Mouse (Mus musculus) CH12.LX (cell line): ENCODE data around the gene Bend6. TPM values are rescaled to one million over a fixed set of nuclear protein-coding genes. Genes with fewer than 3 reads are reported as not detected.

Experiments used
- DNase-seq: peaks from one replicate; pipeline ENCODE4 v3.0.0-alpha.2; 2013; ENCODE audit errors: extremely low read depth
- H3K27ac ChIP-seq: 2 replicates; pipeline ENCODE4 v1.5.1; 2012; ENCODE audit warnings: low read depth, mild to moderate bottlenecking, control low read depth, moderate library complexity; ENCODE audit not compliant: insufficient read depth
- H3K27me3 ChIP-seq: replicated peaks from 2 replicates; pipeline ENCODE3; 2012; ENCODE audit warnings: inconsistent platforms
- H3K36me3 ChIP-seq, 2 experiments: replicated peaks in 1 of 2; 2 replicates each; pipeline versions ENCODE3 to v1.6.1; 2012; ENCODE audit warnings: inconsistent platforms in 1 of 2, low read length in 1 of 2, mild to moderate bottlenecking in 1 of 2, mixed read lengths in 1 of 2, moderate library complexity in 1 of 2; ENCODE audit not compliant: control insufficient read depth in 1 of 2, insufficient read depth in 1 of 2
- H3K4me1 ChIP-seq, 2 experiments: 2 replicates each; pipeline ENCODE4 v1.6.1; 2012; ENCODE audit warnings: inconsistent platforms in 1 of 2, moderate library complexity in 1 of 2; ENCODE audit not compliant: insufficient read depth in 2 of 2, control insufficient read depth in 1 of 2
- H3K4me2 ChIP-seq: 2 replicates; pipeline ENCODE4 v1.6.1; 2012; ENCODE audit warnings: low read depth, mild to moderate bottlenecking, control low read depth; ENCODE audit not compliant: poor library complexity, insufficient read depth, severe bottlenecking
- H3K4me3 ChIP-seq, 3 experiments: fragments of 150-350 bp in 1 of 3; sonication (generic) in 1 of 3; replicated peaks in 1 of 3; 2 replicates each; pipeline versions ENCODE3 to v1.5.1; 2011 to 2012; ENCODE audit warnings: low read depth in 2 of 3, low read length in 2 of 3, mild to moderate bottlenecking in 2 of 3, moderate library complexity in 2 of 3, control low read depth in 1 of 3, improper control_type of control experiment in 1 of 3, inconsistent platforms in 1 of 3, mixed read lengths in 1 of 3; ENCODE audit not compliant: poor library complexity in 1 of 3
- H3K79me2 ChIP-seq: replicated peaks from 2 replicates; pipeline ENCODE4 v1.6.1; 2012; ENCODE audit warnings: mild to moderate bottlenecking, moderate library complexity; ENCODE audit not compliant: control insufficient read depth, poor library complexity, insufficient read depth, severe bottlenecking; ENCODE audit errors: extremely low read depth
- H3K9ac ChIP-seq: 2 replicates; pipeline ENCODE4 v1.6.1; 2012; ENCODE audit warnings: low read depth, mild to moderate bottlenecking, control low read depth, moderate library complexity; ENCODE audit not compliant: insufficient read depth
- H3K9me3 ChIP-seq: replicated peaks from 2 replicates; pipeline ENCODE3; 2012; ENCODE audit warnings: low read length, inconsistent platforms, mixed read lengths
- BHLHE40 ChIP-seq: IDR thresholded peaks from 2 replicates; pipeline ENCODE4 v1.6.1; 2011; ENCODE audit warnings: mild to moderate bottlenecking, low read depth, low read length, improper control_type of control experiment
- CHD1 ChIP-seq: IDR thresholded peaks from 2 replicates; pipeline ENCODE4 v1.6.1; 2012; ENCODE audit warnings: low read depth, low read length, improper control_type of control experiment, inconsistent platforms
- CHD2 ChIP-seq: IDR thresholded peaks from 2 replicates; pipeline ENCODE4 v1.6.1; 2011; ENCODE audit warnings: low read length, improper control_type of control experiment
- CTCF ChIP-seq, 2 experiments: IDR thresholded peaks in 1 of 2; conservative IDR thresholded peaks in 1 of 2; 2 replicates each; pipeline ENCODE4 v1.5.1; 2011 to 2012; ENCODE audit warnings: low read depth in 2 of 2, low read length in 2 of 2, improper control_type of control experiment in 1 of 2, inconsistent platforms in 1 of 2, mild to moderate bottlenecking in 1 of 2, moderate library complexity in 1 of 2
- E2F4 ChIP-seq: IDR thresholded peaks from 2 replicates; pipeline ENCODE4 v1.6.1; 2011; ENCODE audit warnings: low read depth, low read length, improper control_type of control experiment; ENCODE audit not compliant: insufficient replicate concordance
- ELF1 ChIP-seq: IDR thresholded peaks from 2 replicates; pipeline ENCODE4 v1.6.1; 2014; ENCODE audit warnings: low read depth, mild to moderate bottlenecking, inconsistent platforms, low read length, improper control_type of control experiment
- ETS1 ChIP-seq: conservative IDR thresholded peaks from 2 replicates; pipeline ENCODE4 v1.6.1; 2012; ENCODE audit warnings: low read depth, mild to moderate bottlenecking, inconsistent platforms, low read length, improper control_type of control experiment, moderate library complexity
- GABPA ChIP-seq: IDR thresholded peaks from 2 replicates; pipeline ENCODE4 v1.6.1; 2012; ENCODE audit warnings: low read depth, low read length, improper control_type of control experiment, inconsistent platforms; ENCODE audit not compliant: insufficient replicate concordance
- IRF4 ChIP-seq: IDR thresholded peaks from 2 replicates; pipeline ENCODE4 v1.6.1; 2014; ENCODE audit warnings: low read depth, mild to moderate bottlenecking, inconsistent platforms, low read length, improper control_type of control experiment
- KAT2A ChIP-seq: IDR thresholded peaks from 2 replicates; pipeline ENCODE4 v1.6.1; 2012; ENCODE audit warnings: low read length, improper control_type of control experiment, inconsistent platforms; ENCODE audit not compliant: insufficient replicate concordance
- MAZ ChIP-seq: IDR thresholded peaks from 2 replicates; pipeline ENCODE4 v1.6.1; 2012; ENCODE audit warnings: low read depth, mild to moderate bottlenecking, inconsistent platforms, low read length, improper control_type of control experiment, moderate library complexity
- MYC ChIP-seq: IDR thresholded peaks from 2 replicates; pipeline ENCODE4 v1.6.1; 2011; ENCODE audit warnings: low read depth, mild to moderate bottlenecking, improper control_type of control experiment, low read length
- NELFE ChIP-seq: IDR thresholded peaks from 2 replicates; pipeline ENCODE4 v1.6.1; 2011; ENCODE audit warnings: low read depth, low read length, improper control_type of control experiment
- NRF1 ChIP-seq: IDR thresholded peaks from 2 replicates; pipeline ENCODE4 v1.6.1; 2014; ENCODE audit warnings: low read depth, mild to moderate bottlenecking, inconsistent platforms, low read length, improper control_type of control experiment, moderate library complexity
- PAX5 ChIP-seq: IDR thresholded peaks from 2 replicates; pipeline ENCODE4 v1.6.1; 2012; ENCODE audit warnings: low read length, inconsistent platforms, mixed read lengths
- RCOR1 ChIP-seq: conservative IDR thresholded peaks from 2 replicates; pipeline ENCODE4 v1.6.1; 2012; ENCODE audit warnings: low read depth, mild to moderate bottlenecking, inconsistent platforms, low read length, improper control_type of control experiment
- SIN3A ChIP-seq: IDR thresholded peaks from 2 replicates; pipeline ENCODE4 v1.6.1; 2012; ENCODE audit warnings: low read length, improper control_type of control experiment, inconsistent platforms
- SMC3 ChIP-seq: IDR thresholded peaks from 2 replicates; pipeline ENCODE4 v1.6.1; 2011; ENCODE audit warnings: low read depth, low read length, improper control_type of control experiment
- TBP ChIP-seq: conservative IDR thresholded peaks from 2 replicates; pipeline ENCODE4 v1.6.1; 2011; ENCODE audit warnings: low read depth, low read length, improper control_type of control experiment
- UBTF ChIP-seq: IDR thresholded peaks from 2 replicates; pipeline ENCODE4 v1.6.1; 2012; ENCODE audit warnings: low read depth, mild to moderate bottlenecking, inconsistent platforms, low read length, improper control_type of control experiment, moderate library complexity
- USF1 ChIP-seq: IDR thresholded peaks from 2 replicates; pipeline ENCODE4 v1.6.1; 2014; ENCODE audit warnings: low read depth, mild to moderate bottlenecking, inconsistent platforms, low read length, improper control_type of control experiment
- ZC3H11A ChIP-seq: IDR thresholded peaks from 2 replicates; pipeline ENCODE4 v1.6.1; 2012; ENCODE audit warnings: low read depth, mild to moderate bottlenecking, inconsistent platforms, low read length, improper control_type of control experiment
- ZMIZ1 ChIP-seq: IDR thresholded peaks from 2 replicates; pipeline ENCODE4 v1.6.1; 2012; ENCODE audit warnings: low read depth, mild to moderate bottlenecking, inconsistent platforms, low read length, improper control_type of control experiment
- dilution Hi-C: fragments of 300-500 bp; cut with MboI; formaldehyde crosslinking; loops from 2 replicates; pipeline ENCODE4 v1.14.3; 2020; ENCODE audit warnings: low sequenced_read_pairs; ENCODE audit not compliant: extremely low pct_unique_long_range_greater_than_20kb, extremely low pct_ligation_motif_present
- in situ Hi-C: fragments of 300-500 bp; cut with MboI; formaldehyde crosslinking; loops from 3 replicates; pipeline ENCODE4 v1.14.3; 2019; ENCODE audit warnings: low sequenced_read_pairs, low pct_ligation_motif_present, low pct_unique_long_range_greater_than_20kb, mixed read lengths
- polyA plus RNA-seq: library from polyadenylated mRNA; unstranded; fragments of >175 nt; gene quantifications from 2 replicates; pipeline ENCODE4 v1.2.1, GENCODE M21; 2012; ENCODE audit warnings: low read depth; ENCODE audit not compliant: insufficient read length
- total RNA-seq, 2 experiments: library from RNA; depleted of rRNA; stranded (reverse); fragments of 300-350 nt in 1 of 2; fragments of >200 nt in 1 of 2; gene quantifications; 2 replicates each; pipeline ENCODE4 v1.2.3; 2012 to 2014

The Bend6 gene
- total and polyA plus RNA-seq, 3 experiments: 1.4 to 3.4 (median 3.2) TPM

GRCm38 (mm10) chr1:33908191-33908962 is 761 bp upstream of the Bend6 start, which contains the start of gene Dst:
Gene Dst, plus strand, starts transcription at chr1:33908225.
- H3K9ac ChIP-seq: peak within 1 kb of the TSS; percentile 49; the same call in 1 of the 2 replicates
- peaks cover 0 to 25% of the 10 kb centered on the region in 2 experiments; a peak in 2 of 4 replicates for H3K4me1 ChIP-seq
- in situ Hi-C loops: loop anchor here (5.0 kb wide), 1 partner anchor 54 kb away; no protein-coding TSS in a partner anchor
- H3K9me3 ChIP-seq: peaks cover 1% of the 10 kb centered on the region
- no peak for TF ChIP-seq IRF4
- no peak for TF ChIP-seq KAT2A
- no peak for TF ChIP-seq NELFE
- TF ChIP-seq NRF1: no peak
- no peak for TF ChIP-seq CTCF (conservative IDR thresholded peaks at IDR 0.05 in 1 of 2, IDR thresholded peaks at IDR 0.05 in 1 of 2; ENCODE audit: low read depth in 2 of 2, low read length in 2 of 2)
- TF ChIP-seq CHD2: no peak
- no peak for TF ChIP-seq USF1
- no peak for TF ChIP-seq GABPA
- no peak for TF ChIP-seq RCOR1
- TF ChIP-seq MYC: no peak
- TF ChIP-seq ZMIZ1: no peak
- TF ChIP-seq E2F4: no peak
- TF ChIP-seq PAX5: no peak
- no peak for TF ChIP-seq ELF1
- no peak for TF ChIP-seq UBTF
- no peak for TF ChIP-seq BHLHE40
- no peak for TF ChIP-seq ZC3H11A
- TF ChIP-seq TBP: no peak
- no peak for TF ChIP-seq ETS1
- TF ChIP-seq MAZ: no peak
- no peaks in the 10 kb centered on the region for H3K79me2 ChIP-seq
- dilution Hi-C loops: no loop called here
- no peak for DNase-seq
- peak within 1 kb of the TSS; percentile 48 to 95 (median 61) for H3K4me3 ChIP-seq
- H3K4me2 ChIP-seq: peak within 1 kb of the TSS; percentile 52
- H3K27me3 ChIP-seq: no peaks in the 10 kb centered on the region
- no peaks in the 10 kb centered on the region for H3K36me3 ChIP-seq
- H3K27ac ChIP-seq: no peak within 1 kb of the TSS

GRCm38 (mm10) chr1:33906927-33907326 is 689 bp downstream of the Bend6 start:
- dilution Hi-C loops: no loop called here
- Histone ChIP-seq H3K4me1 (peaks cover 7 to 34% of the 10 kb centered on the region in 2 experiments; a peak in 3 of 4 replicates), H3K4me2 (peak overlapping the region; percentile 12; the same call in 1 of the 2 replicates), H3K27ac (no peak overlapping the region), H3K4me3 (peak overlapping the region; percentile 48 to 95 (median 61)), H3K9ac (no peak overlapping the region; the same call in 1 of the 2 replicates), H3K79me2 (no peaks in the 10 kb centered on the region), H3K9me3 (peaks cover 1% of the 10 kb centered on the region), H3K36me3 (no peaks in the 10 kb centered on the region), H3K27me3 (no peaks in the 10 kb centered on the region)
- no peak for TF ChIP-seq IRF4
- 0 out of 2 replicates have a peak, but pooled peaks have one; percentile 15 for TF ChIP-seq SMC3
- no peak for TF ChIP-seq ELF1
- TF ChIP-seq SIN3A: 0 out of 2 replicates have a peak, but pooled peaks have one; percentile 45
- 0 out of 2 replicates have a peak, but pooled peaks have one; percentile 36 for TF ChIP-seq CHD1
- in situ Hi-C loops: loop anchor here (5.0 kb wide), 1 partner anchor 55 kb away; no protein-coding TSS in a partner anchor
- no peak for DNase-seq
